Mouse (Mus musculus) CD4-positive, CD25-positive, alpha-beta regulatory T cell, adult 4 months (primary cell): ENCODE data around the gene Tgfbrap1. TPM values are rescaled to one million over a fixed set of nuclear protein-coding genes. Genes with fewer than 3 reads are reported as not detected.

Source experiments
- ATAC-seq: one replicate; pipeline ENCODE4 v1.8.0; 2017
- polyA plus RNA-seq, 2 experiments: library from polyadenylated mRNA; unstranded; fragments of 100-300 nt; shearing (Covaris generic); gene quantifications; one replicate each; pipeline ENCODE4 v1.2.1; 2017

Gene Tgfbrap1
- polyA plus RNA-seq, 2 experiments from 2014 or later = 6.3 to 8.1 TPM

DNA sequence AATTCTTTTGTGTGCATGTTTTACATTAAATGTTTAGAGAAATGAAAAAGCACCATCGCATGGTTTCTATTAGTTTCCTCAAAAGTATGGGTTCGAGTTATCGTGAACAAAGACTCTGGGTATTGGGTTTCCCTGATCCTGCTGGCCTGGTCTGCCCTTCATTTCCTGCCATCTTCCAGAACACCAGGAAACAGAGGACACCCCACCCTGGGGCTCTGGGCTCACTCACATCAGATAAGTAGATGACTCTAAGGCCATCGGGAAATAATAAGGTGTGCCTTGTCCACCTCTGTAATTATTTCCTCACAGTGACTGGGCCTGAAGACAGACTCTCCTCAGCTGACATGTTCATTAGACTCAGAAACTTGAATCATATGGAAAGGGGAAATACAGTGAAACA is 88.0 kb downstream of the Tgfbrap1 start:
- no peak for ATAC-seq

DNA sequence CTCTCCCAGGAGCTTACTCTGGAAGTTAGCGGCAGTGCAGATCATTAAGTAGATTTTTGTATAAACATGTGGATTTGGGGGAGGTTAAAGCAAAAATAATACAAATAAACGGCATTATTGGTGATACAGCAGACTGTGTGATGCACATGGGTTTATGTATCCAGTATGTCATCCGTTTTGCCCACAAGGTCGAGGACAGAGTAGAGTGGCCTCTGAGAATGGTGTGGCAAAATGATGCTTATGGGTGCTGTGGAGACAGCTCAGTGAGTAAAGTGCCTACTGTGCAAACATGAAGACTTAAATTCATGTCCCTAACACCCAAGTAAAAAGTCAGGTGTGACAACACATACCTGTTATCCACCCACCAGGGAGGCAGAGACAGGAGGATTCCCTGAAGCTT is 91.9 kb downstream of the Tgfbrap1 start:
- ATAC-seq = no peak

DNA sequence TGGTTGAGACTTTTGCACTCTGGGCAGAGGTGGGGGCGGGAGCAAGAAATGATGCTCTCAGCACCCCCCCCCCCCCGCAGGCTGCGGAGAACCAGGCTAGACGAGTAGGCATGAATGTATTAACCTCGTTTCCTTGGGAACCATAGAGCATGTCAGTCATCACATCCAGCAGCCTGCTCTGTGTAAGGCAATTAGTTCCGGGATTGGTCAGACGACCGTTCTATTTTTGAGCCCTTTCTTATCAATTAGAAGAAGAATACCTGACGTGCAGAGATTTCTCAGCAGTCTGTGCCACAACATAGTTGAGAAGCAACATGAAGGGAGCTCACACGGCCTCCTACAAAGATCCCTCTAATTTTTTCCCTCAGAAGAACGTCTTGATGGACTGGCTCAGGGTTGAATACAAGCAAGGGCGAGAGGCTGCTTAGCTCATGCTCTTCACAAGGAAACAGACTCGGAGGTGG is 92.4 kb downstream of the Tgfbrap1 start:
- ATAC-seq = no peak

Other genes with a start within 250 kb of the Tgfbrap1 start
- 10 to 100 TPM; 67.2 to 89.6 TPM for gene Mrps9, start 247.4 kb downstream of the Tgfbrap1 start, polyA plus RNA-seq
- gene Gpr45, start 145.8 kb downstream of the Tgfbrap1 start, polyA plus RNA-seq = 1 to 10 TPM; 6.7 to 6.8 TPM
- 10 to 100 TPM; 13.6 to 16.8 TPM for gene AI597479, start 73 bp upstream of the Tgfbrap1 start, polyA plus RNA-seq
- gene Fhl2, start 98.3 kb upstream of the Tgfbrap1 start, polyA plus RNA-seq = 1 to 10 TPM in 1 of 2 experiments, under 1 TPM in 1; 0.89 to 1.9 TPM